Mouse (Mus musculus): ENCODE results near the gene Lama4.

Gene Lama4

DNA sequence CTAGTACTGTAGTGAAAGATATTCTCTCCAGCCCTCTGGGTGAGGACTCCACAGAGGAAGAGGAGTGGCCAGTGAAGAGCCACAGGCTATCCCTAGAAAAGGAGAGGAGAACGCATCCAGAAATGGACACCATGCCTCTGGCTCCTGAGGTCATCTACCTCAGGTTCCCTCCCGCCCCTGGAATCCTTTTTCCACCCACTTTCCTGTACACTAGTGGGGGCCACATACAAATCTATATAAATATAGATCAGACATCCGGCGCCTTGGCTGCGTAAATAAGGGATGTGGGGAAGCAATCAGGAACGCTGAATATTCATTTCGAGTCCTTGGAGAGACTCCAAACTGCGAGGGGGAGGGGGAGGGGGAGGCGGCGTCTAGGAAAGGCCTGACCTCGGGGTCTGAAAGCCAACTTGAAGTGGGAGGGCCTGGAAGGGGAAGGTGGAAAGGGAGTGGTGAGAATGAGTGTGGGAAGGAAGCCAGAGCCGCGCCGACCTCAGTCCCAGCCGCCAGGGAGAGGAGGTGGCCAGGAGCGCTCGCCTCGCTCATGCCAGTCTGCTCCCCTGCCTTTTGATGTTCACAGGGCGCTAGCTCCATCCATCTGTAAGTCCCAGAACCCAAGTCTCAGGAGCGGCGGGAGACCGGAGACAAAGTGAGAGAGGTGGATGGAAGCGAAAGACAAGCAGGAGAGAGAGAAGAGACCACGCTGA is at the start of gene Lama4:
Gene Lama4 (plus strand): TSS at position 441 of the 707 bp plus-strand sequence.
- peak; percentile 15 for DNase-seq

DNA sequence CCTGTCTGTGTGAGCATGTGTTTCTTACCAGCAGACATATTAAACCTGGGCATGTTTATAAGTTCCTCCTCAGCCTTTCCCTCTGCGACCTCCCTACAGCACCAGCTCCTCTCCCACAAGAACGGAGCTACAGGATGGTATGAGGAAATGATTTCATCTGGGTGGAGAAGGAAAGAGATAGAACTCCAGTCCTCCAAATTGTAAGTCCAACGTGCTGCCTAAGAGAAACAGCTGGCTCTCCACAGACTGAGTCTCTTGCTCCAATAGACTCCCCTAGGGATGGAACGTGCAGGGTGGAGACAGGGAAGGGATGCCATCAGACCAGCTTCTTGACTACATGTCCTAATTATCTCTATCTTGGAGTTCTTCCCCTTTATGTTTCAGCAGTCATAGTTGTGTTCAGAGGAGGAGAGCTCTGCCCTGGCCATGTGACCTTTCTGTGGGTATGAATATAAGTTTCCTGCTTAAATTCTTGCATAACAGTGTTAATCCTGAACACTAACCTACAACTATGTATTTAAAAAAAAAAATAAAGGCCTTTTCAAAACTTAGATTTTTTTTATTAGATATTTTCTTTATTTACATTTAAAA is 49.2 kb upstream of the Lama4 start:
- no peak for DNase-seq

DNA sequence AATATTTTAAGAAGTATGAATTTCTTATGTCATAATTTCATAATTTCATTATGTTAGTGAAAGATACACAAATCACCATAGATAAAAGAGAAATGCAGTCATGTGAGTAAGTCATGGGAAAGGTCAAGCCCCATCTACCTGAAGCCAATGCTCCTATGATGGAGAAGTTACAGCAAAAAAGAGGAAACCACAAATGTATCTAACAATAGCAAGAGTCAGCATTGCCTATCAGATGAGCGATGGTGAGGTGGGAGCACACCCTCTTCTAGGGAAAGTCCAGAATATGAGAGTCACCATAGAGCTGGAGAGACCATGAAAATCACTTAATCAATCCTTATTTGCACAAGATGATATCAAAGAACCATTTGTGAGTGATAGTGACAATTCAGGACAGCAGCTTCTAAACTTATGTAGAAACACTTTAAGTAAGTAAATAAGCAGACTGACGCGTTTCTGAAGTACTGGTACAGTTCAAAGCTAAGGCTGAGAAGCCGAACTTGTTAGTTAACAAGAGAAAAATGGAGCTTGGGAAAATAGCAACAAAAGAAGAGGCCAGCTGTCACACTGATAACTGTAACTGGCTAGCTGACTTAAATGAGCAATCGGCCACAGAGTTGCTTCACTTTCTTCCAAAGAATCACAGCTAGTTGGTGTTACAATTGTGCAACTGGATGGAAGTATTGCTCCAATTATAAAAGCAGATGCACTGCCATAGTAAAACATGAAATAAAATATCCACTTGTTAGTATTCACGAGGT is 36.2 kb upstream of the Lama4 start:
- no peak for DNase-seq

DNA sequence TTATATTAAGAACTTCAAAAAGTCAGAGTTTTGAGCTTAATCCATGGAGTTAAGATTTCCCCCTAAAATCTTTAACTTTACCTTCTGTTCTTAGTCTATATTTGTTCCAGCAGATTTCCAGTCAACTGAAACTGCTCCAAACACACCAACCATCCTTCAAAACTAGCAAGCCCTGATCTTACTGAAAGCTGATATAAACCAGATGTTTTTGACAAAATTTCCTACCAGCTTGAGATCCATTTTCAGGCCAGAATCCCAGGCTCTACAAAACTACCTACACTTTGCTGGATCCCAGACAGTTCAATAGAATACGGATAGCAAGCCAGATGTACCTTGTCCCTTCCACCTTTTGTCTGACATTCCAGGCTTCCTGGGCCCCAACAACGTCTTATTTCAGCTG is 20.6 kb upstream of the Lama4 start:
- DNase-seq: no peak

DNA sequence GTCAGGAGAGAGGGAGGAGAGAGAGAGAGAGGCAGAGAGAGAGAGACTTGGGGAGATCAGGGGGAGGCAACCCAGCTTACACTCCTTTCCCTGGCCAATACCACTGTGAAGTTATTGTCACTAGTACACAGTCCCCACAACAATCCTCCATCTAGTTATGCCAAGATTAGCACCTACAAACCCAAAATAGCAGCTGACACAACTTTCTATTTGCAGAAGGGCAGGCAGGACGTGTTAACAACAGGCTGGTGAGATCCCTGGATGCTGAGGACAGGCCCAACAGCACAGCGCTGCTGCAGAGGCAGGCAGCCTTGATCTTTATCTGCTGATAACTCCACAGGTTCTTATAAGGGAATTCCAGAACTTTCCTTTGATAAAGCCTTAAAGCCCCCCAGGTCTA is 3.4 kb upstream of the Lama4 start:
- DNase-seq: no peak

DNA sequence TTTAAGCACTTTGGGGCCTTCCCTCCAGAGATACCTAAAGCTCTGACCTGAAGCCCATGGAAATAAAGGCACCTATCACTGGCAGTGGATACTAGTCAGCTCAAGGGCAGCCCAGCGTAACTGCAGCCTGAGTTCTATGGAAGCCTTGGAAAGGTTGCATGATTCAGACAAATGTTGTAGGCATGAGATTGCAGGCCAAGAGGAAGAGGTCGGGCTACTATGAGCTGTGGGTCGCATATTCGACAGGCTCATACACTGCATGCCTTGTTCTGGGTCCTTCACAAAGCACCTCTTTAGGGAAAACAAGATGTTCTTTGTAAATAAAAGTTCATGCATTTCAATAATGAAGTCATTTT is 618 bp upstream of the Lama4 start:
- no peak for DNase-seq

DNA sequence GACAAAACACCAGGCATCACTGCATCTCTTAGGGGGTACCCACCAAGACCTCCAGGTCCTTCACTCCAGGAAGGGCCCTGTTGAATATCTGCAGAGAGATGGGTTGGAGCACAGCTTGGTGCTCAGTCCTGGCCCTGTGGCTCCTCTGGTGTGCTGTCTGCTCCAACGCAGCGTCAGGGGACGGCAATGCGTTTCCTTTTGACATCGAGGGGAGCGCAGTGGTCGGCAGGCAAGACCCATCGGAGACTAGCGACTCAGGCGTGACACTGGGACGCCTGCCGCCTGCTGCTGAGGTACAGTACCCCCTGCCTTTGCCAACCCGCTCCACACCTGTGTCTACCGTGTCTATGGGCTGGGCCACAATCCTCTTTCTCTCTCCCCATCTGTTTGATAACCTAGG is 542 bp downstream of the Lama4 start:
- DNase-seq: peak; percentile 43

- DNase-seq: no peak
Measured at GRCm38 (mm10) chr10:38966646-38967045, 1.3 kb downstream of the Lama4 start.

GRCm38 (mm10) chr10:38968326-38969072 is 3.2 kb downstream of the Lama4 start:
- no peak for DNase-seq

DNA sequence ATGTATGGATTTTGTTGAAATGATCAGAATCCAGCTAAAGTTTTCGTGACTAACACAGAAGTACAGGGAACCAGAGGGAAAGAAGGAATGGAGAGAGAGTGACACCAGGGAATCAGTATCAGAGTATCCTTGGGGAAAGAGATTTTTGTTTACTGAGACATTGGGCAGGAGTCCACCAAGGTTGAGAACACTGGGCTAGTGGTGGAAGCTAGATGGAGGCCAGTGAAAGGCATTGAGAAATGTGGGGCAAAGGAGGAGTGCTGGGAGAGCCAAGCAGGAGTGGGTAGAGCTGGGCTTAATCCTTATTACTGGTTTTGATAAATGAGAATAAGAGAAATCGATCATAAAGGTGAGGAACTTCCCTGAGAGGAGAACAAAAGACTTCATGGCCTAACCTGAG is 4.2 kb downstream of the Lama4 start:
- no peak for DNase-seq

DNA sequence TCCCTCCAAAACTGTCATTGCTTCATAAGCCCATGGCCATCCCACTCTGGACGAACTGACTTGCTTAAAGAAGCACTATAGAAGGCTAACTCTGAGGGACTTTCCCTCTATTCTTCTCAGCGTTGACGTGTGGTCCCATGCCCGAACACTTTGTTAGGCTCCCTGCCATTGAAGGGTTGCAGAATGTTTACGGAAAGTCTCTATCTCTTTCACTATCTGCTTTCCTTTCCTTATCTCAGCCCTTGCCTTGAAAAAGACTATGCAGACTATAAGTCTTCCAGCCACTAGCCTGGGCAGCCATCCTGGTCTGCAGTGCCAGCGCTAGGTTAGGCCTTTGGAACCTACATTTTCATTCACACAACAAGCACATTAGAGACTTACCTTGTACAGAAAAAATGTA is 4.7 kb downstream of the Lama4 start:
- DNase-seq: no peak

DNA sequence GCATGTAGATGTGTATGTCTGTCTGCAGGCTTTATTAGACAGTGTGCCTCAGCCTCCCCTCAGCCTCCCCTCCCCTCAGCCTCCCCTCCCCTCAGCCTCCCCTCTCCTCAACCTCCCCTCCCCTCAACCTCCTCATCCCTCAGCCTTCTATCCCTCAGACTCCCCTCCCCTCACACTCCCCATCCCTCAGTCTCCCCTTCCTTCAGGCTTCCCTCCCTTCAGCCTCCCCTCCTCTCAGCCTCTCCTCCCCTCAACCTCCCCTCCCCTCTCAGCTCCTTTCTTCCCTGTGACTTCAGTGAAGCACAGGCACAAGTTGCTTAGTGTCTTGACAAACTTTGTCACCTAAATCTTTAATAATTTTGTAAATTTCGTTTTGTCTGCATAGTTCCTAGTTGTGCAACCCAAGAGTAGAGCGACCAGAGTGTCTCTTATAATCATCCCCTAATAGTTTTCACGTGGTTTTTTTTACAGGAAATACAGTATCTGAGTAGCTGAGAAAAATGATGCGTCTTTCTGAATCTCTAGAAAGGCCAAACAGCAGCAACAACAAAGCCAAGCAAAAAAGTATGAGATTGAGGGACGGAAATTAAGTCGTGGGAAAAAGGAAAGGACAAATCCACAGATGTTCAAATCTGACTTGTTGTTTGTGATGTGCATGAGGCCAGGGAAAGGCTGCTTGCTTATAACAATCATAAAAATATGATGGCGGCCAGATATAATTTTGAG is 7.1 kb downstream of the Lama4 start:
- no peak for DNase-seq

GRCm38 (mm10) chr10:38973016-38973415 is 7.7 kb downstream of the Lama4 start:
- no peak for DNase-seq

DNA sequence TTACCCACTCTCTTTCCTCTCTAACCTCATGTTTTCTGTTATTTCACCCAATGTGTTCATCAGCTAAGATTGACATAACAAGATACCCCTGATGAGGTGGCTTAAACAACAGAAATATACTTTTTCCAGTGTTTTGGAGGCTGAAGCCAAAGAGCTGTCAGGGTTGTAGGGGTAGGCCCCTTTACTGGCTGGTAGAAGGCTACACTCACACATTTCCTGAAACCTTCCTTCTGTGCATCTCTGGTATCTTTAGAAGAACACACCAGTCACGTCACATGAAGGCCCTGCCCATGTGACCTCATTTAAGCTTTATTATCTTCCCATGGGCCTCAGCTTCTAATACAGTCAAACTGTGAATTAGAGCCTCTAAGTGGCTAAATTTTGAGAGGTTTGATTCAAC is 12.9 kb downstream of the Lama4 start:
- no peak for DNase-seq

- DNase-seq: no peak
Measured at GRCm38 (mm10) chr10:38979699-38980098, 14.4 kb downstream of the Lama4 start.

DNA sequence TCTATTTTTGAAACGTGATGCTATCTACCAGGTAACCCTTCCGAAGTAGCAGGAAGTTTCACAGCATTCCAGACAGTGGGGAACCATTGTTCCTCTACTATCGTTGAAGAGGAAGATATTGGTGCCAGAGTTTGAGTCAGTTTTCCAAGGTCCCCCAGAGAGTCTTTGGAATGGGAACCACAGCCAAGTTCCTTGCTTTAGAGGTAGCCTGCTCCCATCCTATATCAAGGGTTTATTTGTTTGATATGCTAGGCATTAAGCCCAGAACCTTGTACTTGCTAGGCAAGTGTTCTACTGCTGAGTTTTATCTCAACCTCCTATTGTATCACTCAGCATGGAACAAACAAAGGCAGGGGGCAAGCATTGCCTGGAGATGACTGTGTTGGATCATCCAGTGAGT is 15.7 kb downstream of the Lama4 start:
- DNase-seq: no peak

DNA sequence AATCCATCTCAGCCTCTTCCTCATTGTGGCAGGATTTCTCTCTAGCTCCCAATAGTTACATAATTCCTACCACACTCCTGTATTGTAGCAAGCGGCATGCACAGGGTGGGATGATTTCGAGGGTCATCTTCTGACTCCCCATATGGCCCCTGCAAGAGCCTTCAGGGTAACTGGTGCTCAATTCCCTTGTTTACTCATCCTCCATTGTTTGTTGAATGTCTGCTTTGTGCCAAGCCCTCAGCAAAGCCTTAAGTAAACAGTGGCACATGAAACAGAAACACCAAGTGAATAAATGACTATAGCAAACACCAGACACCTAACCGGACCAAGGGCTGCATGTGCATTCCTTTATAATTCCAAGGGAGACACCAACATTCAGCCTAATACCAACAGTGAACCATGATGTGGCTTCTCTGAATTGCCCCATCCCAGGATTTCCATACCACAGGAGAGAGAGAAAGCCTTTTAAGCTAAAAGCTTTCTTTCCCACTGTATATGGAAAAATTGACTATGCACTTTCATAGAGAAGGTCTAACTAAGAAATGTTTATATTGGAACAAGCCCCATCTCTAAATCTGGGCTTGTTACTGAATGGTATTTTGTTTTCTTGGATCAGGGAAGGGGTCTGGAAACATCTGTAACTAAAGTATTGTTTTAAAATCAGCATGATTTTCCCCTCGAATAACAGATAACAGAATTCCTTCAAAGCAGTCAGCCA is 19.2 kb downstream of the Lama4 start:
- no peak for DNase-seq

DNA sequence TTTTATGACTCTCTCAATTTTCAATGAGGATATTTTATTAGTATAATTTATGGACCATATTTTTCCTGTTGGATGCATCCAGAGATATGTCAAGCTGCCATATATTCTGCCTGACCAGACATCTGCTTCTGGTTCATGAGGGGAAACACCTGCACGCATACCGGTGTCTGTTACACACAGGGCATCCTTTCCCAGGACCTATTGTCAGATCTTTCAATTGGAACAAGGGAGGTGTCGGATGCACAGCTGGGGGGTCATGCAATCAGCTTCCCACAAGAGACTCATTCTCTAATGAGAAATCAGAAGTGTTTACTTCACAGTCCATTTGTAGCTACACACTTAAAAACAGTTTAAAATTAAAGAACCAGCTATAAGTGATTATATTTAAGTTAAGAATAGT is 20.7 kb downstream of the Lama4 start:
- DNase-seq: no peak

GRCm38 (mm10) chr10:38992827-38993226 is 27.5 kb downstream of the Lama4 start:
- DNase-seq: no peak

DNA sequence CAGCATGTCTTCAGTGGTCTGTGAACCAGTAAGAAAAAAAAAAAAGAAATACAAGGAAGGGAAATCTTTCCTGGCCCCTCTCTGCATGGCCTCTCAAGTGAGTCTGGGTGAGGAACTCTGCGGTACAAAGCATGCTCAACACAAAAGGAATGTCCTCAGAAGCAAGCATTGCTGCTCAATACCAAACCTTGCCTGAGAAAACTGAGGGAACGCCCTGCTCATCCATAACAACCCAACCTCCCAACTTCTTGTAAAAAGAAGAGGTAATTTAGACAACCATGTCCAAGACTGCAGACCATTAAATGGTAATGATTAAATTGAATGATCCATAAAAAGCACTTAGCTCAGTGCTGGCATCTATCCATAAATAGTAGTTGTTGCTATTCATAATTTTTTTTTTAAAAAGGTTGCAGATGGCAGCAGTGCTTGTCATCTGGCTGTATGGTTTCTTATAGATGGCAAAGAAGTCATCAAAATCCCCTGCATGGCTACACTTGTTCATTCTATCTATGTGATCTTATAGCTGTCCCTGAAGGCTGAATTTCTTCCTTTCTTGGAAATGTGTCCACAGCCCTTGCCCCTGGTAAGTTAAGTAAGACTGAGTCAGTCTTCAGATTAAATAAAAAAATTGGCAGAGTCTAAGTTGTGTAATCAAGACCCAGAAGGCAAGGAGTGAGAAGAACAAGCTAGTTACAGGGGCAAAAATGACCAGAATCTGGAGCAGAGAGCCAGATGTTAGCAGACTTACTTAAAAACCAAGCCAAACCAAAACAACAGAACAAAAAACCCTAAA is 28.5 kb downstream of the Lama4 start:
- no peak for DNase-seq

DNA sequence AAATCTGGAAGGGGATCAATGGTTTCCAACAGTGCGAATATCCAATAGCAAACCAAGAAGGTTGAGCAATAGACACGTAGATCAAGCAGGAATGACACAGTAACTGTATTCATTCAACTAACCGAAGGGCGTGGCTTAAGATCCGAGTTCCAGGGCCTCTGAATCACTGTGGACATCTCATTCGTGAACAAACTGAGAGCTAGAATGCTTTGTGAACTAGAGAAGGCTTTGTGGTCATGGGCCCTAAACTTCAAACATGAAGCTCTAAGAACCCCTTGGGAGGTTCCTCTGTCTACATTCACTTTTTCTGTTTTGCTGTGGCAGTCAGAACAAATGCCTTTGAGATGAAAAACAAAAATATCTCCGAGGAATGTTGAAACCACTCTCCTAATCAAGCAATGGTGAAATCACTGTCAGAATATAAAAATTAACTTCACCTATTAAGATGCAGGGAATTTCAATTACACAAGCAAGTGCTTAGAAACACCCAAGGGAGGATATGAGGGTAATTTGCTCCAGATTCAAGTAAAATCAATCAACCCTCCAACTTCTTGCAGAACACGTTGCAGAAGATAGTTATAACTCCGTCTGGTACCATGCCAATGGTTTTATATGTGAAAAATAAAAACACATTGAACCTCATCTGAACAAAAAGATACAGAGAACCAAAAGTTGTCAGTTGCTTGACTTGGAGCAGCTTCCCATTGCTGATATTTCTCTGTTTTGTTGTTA is 29.6 kb downstream of the Lama4 start:
- no peak for DNase-seq
